Mouse (Mus musculus) midbrain, embryonic 11.5 days (tissue): ENCODE measurements around the gene Phc1. TPM values are rescaled to one million over a fixed set of nuclear protein-coding genes. Genes with fewer than 3 reads are reported as not detected.

ENCODE experiments used
- ATAC-seq: fragments of 200-750 bp; cut with Nextera tagmentation; 2 replicates; pipeline ENCODE4 v1.8.0; 2017; ENCODE audit warnings: moderate TSS enrichment, moderate library complexity; ENCODE audit not compliant: low FRiP score
- DNase-seq: peaks from one replicate; pipeline ENCODE4 v3.0.0; 2015; ENCODE audit warnings: low spot score; ENCODE audit errors: missing footprints
- H3K27ac ChIP-seq: fragments of 300-500 bp; sonication (generic); 2 replicates; pipeline ENCODE4 v1.5.1; 2014; ENCODE audit warnings: low read depth, low read length
- H3K27me3 ChIP-seq: fragments of 300-500 bp; sonication (generic); 2 replicates; pipeline ENCODE4 v1.6.1; 2014; ENCODE audit warnings: mild to moderate bottlenecking, low read length, moderate library complexity, mixed read lengths; ENCODE audit not compliant: control insufficient read depth, insufficient read depth
- H3K36me3 ChIP-seq: fragments of 300-500 bp; sonication (generic); 2 replicates; pipeline ENCODE4 v1.6.1; 2014; ENCODE audit warnings: mild to moderate bottlenecking, low read length, moderate library complexity, mixed read lengths; ENCODE audit not compliant: control insufficient read depth, insufficient read depth
- H3K4me1 ChIP-seq: fragments of 300-500 bp; sonication (generic); 2 replicates; pipeline ENCODE4 v1.6.1; 2014; ENCODE audit warnings: low read length; ENCODE audit not compliant: control insufficient read depth, insufficient read depth
- H3K4me2 ChIP-seq: fragments of 300-500 bp; sonication (generic); 2 replicates; pipeline ENCODE4 v1.6.1; 2014; ENCODE audit warnings: mild to moderate bottlenecking, moderate library complexity
- H3K4me3 ChIP-seq: fragments of 300-500 bp; sonication (generic); 2 replicates; pipeline ENCODE4 v1.5.1; 2014; ENCODE audit warnings: low read depth, low read length
- H3K9ac ChIP-seq: fragments of 300-500 bp; sonication (generic); 2 replicates; pipeline ENCODE4 v1.6.1; 2014; ENCODE audit warnings: low read length
- H3K9me3 ChIP-seq: fragments of 300-500 bp; sonication (generic); 2 replicates; pipeline ENCODE4 v1.6.1; 2016; ENCODE audit warnings: low read length; ENCODE audit not compliant: control insufficient read depth
- WGBS: fragments of 180-500 bp; shearing (Covaris S2); extraction: QIAGEN DNeasy Blood & Tissue Kit; methylation state at CpG from one replicate; pipeline ENCODE4 v1.1.7; 2014; 5-methylcytosine and 5-hydroxymethylcytosine counted together
- polyA plus RNA-seq: library from polyadenylated mRNA; unstranded; fragments of >200 nt; fragmentation: Nextera tagmentation; extraction: Ambion mirVana; gene quantifications from 2 replicates; pipeline ENCODE4 v1.2.1, GENCODE M21; 2014

Gene Phc1
- polyA plus RNA-seq, 1 experiment from 2014 or later, result 34.7 TPM

- 92% methylated on average over 9 of the region's 9 CpGs for WGBS
- no peaks in the 10 kb centered on the region for H3K36me3 ChIP-seq
- no peaks in the 10 kb centered on the region for H3K9me3 ChIP-seq
- H3K9ac ChIP-seq, result no peak overlapping the region
- H3K4me1 ChIP-seq, result peaks cover 3% of the 10 kb centered on the region; the same call in 1 of the 2 replicates
- H3K27me3 ChIP-seq, result no peaks in the 10 kb centered on the region
- no peak overlapping the region for H3K4me2 ChIP-seq
- ATAC-seq, result no peak
- H3K27ac ChIP-seq, result no peak overlapping the region
- DNase-seq, result no peak
- H3K4me3 ChIP-seq, result no peak overlapping the region
Observed at GRCm38 (mm10) chr6:122293796-122294195, 46.6 kb downstream of the Phc1 start.

- Histone ChIP-seq H3K4me2 (no peak overlapping the region), H3K9ac (no peak overlapping the region), H3K4me1 (peaks cover 3% of the 10 kb centered on the region; the same call in 1 of the 2 replicates), H3K27me3 (no peaks in the 10 kb centered on the region), H3K27ac (no peak overlapping the region), H3K4me3 (no peak overlapping the region), H3K9me3 (no peaks in the 10 kb centered on the region), H3K36me3 (no peaks in the 10 kb centered on the region)
- DNase-seq (no peak), ATAC-seq (no peak)
- WGBS, result 90% methylated on average over 8 of the region's 8 CpGs
Observed at GRCm38 (mm10) chr6:122293121-122293520, 47.2 kb downstream of the Phc1 start.

GRCm38 (mm10) chr6:122292184-122292583, 48.2 kb downstream of the Phc1 start:
- WGBS, result 80% methylated on average over 2 of the region's 2 CpGs
- no peak for DNase-seq

GRCm38 (mm10) chr6:122291735-122292134, 48.6 kb downstream of the Phc1 start:
- no peak for DNase-seq
- no peaks in the 10 kb centered on the region for H3K9me3 ChIP-seq
- 87% methylated on average over 3 of the region's 3 CpGs for WGBS
- no peak overlapping the region for H3K27ac ChIP-seq
- H3K27me3 ChIP-seq, result no peaks in the 10 kb centered on the region
- H3K4me3 ChIP-seq, result no peak overlapping the region
- H3K36me3 ChIP-seq, result no peaks in the 10 kb centered on the region
- H3K4me2 ChIP-seq, result no peak overlapping the region
- no peaks in the 10 kb centered on the region for H3K4me1 ChIP-seq
- H3K9ac ChIP-seq, result no peak overlapping the region
- no peak for ATAC-seq

More at GRCm38 (mm10) chr6:122292184-122292583, 48.2 kb downstream of the Phc1 start:
- no peak overlapping the region for H3K4me2 ChIP-seq
- no peak for ATAC-seq
- peaks cover 3% of the 10 kb centered on the region; the same call in 1 of the 2 replicates for H3K4me1 ChIP-seq
- no peak overlapping the region for H3K9ac ChIP-seq
- H3K9me3 ChIP-seq, result no peaks in the 10 kb centered on the region
- H3K27me3 ChIP-seq, result no peaks in the 10 kb centered on the region
- H3K4me3 ChIP-seq, result no peak overlapping the region
- no peak overlapping the region for H3K27ac ChIP-seq
- H3K36me3 ChIP-seq, result no peaks in the 10 kb centered on the region

GRCm38 (mm10) chr6:122291264-122291663, 49.1 kb downstream of the Phc1 start:
- ATAC-seq (no peak), DNase-seq (no peak)
- Histone ChIP-seq H3K9ac (no peak overlapping the region), H3K27ac (no peak overlapping the region), H3K36me3 (no peaks in the 10 kb centered on the region), H3K27me3 (no peaks in the 10 kb centered on the region), H3K9me3 (no peaks in the 10 kb centered on the region), H3K4me2 (no peak overlapping the region), H3K4me1 (no peaks in the 10 kb centered on the region), H3K4me3 (no peak overlapping the region)
- 94% methylated on average over 2 of the region's 2 CpGs for WGBS

- H3K4me1 ChIP-seq, result no peaks in the 10 kb centered on the region
- H3K36me3 ChIP-seq, result no peaks in the 10 kb centered on the region
- no peak for ATAC-seq
- WGBS, result 73% methylated on average over 3 of the region's 3 CpGs
- H3K9me3 ChIP-seq, result no peaks in the 10 kb centered on the region
- no peak overlapping the region for H3K9ac ChIP-seq
- H3K27ac ChIP-seq, result no peak overlapping the region
- no peak overlapping the region for H3K4me3 ChIP-seq
- DNase-seq, result no peak
- no peak overlapping the region for H3K4me2 ChIP-seq
- no peaks in the 10 kb centered on the region for H3K27me3 ChIP-seq
Observed at GRCm38 (mm10) chr6:122290253-122290652, 50.1 kb downstream of the Phc1 start.

GRCm38 (mm10) chr6:122289313-122289712, 51.0 kb downstream of the Phc1 start:
- ATAC-seq, result no peak
- H3K9ac ChIP-seq, result no peak overlapping the region
- H3K27me3 ChIP-seq, result no peaks in the 10 kb centered on the region
- H3K36me3 ChIP-seq, result no peaks in the 10 kb centered on the region
- H3K9me3 ChIP-seq, result no peaks in the 10 kb centered on the region
- H3K4me3 ChIP-seq, result no peak overlapping the region
- WGBS, result 68% methylated on average over 1 of the region's 1 CpGs
- H3K27ac ChIP-seq, result no peak overlapping the region
- no peaks in the 10 kb centered on the region for H3K4me1 ChIP-seq
- DNase-seq, result no peak
- H3K4me2 ChIP-seq, result no peak overlapping the region

- DNase-seq (no peak), ATAC-seq (no peak)
- H3K27me3 ChIP-seq, result no peaks in the 10 kb centered on the region
- H3K4me1 ChIP-seq, result no peaks in the 10 kb centered on the region
- no peak overlapping the region for H3K4me2 ChIP-seq
- no peak overlapping the region for H3K9ac ChIP-seq
- no peaks in the 10 kb centered on the region for H3K9me3 ChIP-seq
- H3K36me3 ChIP-seq, result no peaks in the 10 kb centered on the region
- no peak overlapping the region for H3K4me3 ChIP-seq
- WGBS, result 46% methylated on average over 1 of the region's 1 CpGs
- H3K27ac ChIP-seq, result no peak overlapping the region
Observed at GRCm38 (mm10) chr6:122288263-122288662, 52.1 kb downstream of the Phc1 start.

- Histone ChIP-seq H3K9me3 (no peaks in the 10 kb centered on the region), H3K4me3 (no peak overlapping the region), H3K4me1 (no peaks in the 10 kb centered on the region), H3K4me2 (no peak overlapping the region), H3K36me3 (no peaks in the 10 kb centered on the region), H3K27ac (no peak overlapping the region), H3K9ac (no peak overlapping the region), H3K27me3 (no peaks in the 10 kb centered on the region)
- DNase-seq (no peak), ATAC-seq (no peak)
- 86% methylated on average over 1 of the region's 1 CpGs for WGBS
Observed at GRCm38 (mm10) chr6:122284823-122285222, 55.5 kb downstream of the Phc1 start.

- no peak overlapping the region for H3K4me2 ChIP-seq
- 84% methylated on average over 4 of the region's 4 CpGs for WGBS
- no peak overlapping the region for H3K27ac ChIP-seq
- H3K9me3 ChIP-seq, result no peaks in the 10 kb centered on the region
- H3K27me3 ChIP-seq, result no peaks in the 10 kb centered on the region
- DNase-seq, result no peak
- no peak for ATAC-seq
- H3K36me3 ChIP-seq, result no peaks in the 10 kb centered on the region
- H3K9ac ChIP-seq, result no peak overlapping the region
- H3K4me1 ChIP-seq, result no peaks in the 10 kb centered on the region
- H3K4me3 ChIP-seq, result no peak overlapping the region
Observed at GRCm38 (mm10) chr6:122284304-122284703, 56.1 kb downstream of the Phc1 start.
